Mouse (Mus musculus) frontal cortex, postnatal 36 days (tissue): ENCODE results near the gene Rinl.

Experiments
- DNase-seq, 2 experiments: peaks; one replicate each; pipeline ENCODE4 v3.0.0; 2022; ENCODE audit warnings: low spot score in 2 of 2

Gene Rinl

DNA sequence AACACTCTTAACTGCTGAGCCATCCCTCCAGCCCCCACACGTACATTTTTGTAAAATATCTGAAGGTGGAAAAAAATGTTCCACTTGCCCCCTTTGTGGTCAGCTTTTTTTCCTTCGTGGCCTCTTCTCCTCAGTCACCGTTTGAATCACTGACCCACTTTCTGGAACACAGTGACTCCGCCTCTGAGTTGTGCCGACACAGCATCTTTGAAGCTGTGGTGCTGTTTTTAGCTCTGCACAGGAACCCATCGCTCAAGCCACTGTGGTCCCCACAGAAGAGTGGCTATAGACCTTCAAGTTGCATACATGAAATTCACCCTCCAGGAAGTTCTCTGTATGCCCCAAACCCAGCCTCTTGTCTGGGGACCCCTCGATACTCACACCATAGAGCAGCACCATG is 7.9 kb upstream of the Rinl start:
- peak; percentile 45 to 49 for DNase-seq

DNA sequence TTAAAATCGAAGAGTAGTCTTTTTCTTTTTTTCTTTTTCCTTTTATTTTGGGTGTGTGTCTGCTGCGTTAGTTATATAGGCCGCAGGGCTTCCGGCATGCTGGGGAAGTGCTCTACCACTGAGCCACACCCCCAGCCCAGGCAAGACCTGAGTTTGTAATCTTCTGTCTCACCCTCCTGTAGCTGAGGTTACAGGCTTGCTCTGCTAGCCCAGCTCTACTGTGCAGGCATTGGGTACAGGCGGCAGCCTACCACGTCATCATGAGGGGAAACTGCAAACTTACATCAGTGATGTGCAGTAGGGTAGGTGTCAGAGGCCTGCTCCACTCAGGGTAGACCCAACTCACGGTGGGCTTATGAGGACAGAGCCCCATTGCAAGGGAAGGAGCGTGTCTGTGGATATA is 7.5 kb upstream of the Rinl start:
- no peak for DNase-seq

DNA sequence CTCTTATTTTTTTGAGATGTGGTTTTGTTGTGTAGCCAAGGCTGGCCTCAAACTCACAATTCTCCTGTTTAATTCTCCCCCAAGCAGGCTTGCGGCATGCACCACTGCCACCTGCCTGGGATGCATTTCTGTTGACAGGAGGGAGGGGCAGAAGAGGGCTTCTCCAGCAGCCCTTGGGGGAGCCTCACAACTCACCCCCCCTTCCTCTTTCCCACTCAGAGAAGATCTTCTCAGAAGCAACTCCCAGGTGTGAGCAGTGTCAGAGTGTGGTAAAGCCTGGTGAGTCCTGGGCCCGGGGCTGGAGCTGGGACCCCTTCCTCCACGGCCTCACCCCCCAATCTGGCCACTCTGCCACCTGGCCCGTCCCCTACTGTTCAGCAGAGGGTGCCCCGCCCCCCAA is 3.6 kb upstream of the Rinl start:
- no peak for DNase-seq

- DNase-seq: no peak
Measured at GRCm38 (mm10) chr7:28787884-28788283, 885 bp upstream of the Rinl start.

- no peak for DNase-seq
Measured at GRCm38 (mm10) chr7:28789235-28789634, 466 bp downstream of the Rinl start.

DNA sequence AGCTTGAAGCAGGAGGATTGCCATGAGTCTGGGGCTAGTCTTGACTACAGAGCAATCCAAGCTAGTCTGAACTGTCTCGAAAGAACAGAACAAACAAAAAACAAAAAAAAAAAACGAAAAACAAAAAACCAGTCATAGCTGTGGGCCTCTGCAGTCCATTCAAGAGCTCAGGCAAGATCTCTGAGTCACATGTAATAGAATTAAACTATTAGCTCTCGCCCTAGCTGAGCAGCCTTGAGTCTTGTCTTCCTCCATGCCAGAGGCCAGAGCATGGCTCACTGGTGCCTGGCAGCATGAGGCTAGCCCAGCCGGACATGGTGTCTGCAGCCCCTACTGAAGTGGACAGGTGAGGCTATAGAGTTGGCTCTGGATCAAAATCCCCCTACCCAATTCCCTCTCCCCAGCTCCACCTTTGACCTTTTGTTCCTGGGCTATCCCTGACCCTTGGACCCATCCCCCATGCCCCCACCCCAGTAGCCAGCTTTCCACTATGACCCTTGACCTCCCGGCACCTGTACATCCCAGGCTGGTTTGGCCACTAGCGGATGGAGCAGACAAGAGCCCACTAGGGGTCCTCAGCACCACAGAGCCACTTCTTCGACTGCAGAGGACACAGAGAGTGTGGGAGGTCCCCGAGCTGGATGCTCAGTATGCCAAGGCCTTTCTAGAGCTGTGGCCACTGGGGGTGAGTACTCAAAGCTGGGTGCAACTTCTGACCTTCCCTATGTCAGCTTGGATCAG is 1.5 kb downstream of the Rinl start:
- DNase-seq: no peak

- no peak for DNase-seq
Measured at GRCm38 (mm10) chr7:28791706-28792105, 2.9 kb downstream of the Rinl start.

DNA sequence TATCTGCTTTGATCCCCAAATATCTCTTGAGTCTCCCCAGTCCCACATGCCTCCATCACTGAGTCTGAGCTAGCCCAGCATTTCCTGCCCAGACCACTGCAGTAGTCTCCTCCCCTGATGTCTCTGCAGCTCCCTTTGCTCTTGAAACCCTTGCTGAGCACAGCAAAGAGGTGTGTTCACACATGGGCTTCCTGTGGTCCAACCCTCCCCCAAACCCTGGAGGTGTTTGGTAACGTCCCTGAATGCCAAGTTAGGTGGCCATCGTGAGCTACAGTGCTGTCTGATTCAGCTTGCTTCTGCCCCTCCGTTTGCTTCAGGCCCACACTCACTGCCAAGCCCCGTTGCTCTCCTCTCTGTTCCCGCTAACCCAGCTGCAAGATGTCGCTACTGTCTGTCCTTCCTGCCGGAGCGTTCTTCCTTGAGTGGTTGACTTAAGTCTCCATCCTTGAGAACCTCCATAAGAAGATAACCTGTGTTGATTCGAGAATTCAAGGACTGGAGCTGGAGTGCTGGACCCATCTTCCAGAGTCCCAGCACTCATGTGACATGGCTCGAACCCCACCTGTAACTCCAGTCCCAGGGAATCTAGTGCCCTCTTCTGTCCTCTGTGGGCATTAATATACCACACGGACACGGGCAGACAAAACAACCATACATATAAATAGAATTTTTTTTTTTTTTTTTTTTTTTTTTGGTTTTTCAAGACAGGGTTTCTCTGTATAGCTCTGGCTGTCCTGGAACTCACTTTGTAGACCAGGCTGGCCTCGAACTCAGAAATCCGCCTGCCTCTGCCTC is 3.8 kb downstream of the Rinl start:
- no peak for DNase-seq

- no peak for DNase-seq
Measured at GRCm38 (mm10) chr7:28793834-28794233, 5.1 kb downstream of the Rinl start.

- DNase-seq: no peak
Measured at GRCm38 (mm10) chr7:28794496-28794895, 5.7 kb downstream of the Rinl start.

- no peak for DNase-seq
Measured at GRCm38 (mm10) chr7:28795832-28796231, 7.1 kb downstream of the Rinl start.

DNA sequence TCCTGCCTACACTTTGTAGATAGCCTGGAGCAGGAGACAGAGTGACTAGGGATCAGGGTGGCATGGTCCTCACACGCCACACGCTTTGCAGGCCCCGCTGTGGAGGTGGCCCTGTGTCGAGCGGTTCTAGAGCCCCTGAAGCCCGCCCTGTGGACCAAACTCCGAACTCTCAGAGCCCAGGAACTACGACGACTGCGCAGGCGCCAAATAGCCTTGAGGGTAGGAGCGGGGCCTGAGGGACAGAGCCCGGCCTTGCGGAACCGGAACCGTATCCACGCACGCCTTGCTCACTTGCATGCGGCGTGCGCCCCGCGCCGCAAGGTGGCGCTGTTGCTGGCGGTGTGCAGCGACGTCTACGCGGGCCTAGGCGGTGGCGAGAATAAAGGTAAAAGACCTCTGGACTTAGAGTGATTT is 7.8 kb downstream of the Rinl start:
- DNase-seq: peak; percentile 66 to 77

GRCm38 (mm10) chr7:28799994-28800393 is 11.2 kb downstream of the Rinl start:
- DNase-seq: no peak

DNA sequence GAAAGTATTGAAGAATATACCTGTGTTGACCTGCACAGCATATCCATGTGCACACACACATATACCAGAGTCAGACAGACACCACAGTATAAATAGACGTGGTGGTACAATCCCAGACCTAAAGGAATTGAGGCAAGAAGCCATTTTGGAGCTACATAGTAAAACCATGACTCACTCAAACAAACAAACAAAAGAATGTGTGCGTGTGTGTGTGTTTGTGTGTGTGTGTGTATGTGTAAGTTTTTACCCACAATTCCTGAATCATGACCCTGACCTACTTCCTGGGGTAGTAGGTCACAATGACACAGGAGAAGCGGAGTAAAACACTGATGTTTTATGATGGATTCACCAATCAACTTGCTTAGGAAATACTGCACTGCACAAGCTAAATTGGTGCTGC is 12.7 kb downstream of the Rinl start:
- no peak for DNase-seq

DNA sequence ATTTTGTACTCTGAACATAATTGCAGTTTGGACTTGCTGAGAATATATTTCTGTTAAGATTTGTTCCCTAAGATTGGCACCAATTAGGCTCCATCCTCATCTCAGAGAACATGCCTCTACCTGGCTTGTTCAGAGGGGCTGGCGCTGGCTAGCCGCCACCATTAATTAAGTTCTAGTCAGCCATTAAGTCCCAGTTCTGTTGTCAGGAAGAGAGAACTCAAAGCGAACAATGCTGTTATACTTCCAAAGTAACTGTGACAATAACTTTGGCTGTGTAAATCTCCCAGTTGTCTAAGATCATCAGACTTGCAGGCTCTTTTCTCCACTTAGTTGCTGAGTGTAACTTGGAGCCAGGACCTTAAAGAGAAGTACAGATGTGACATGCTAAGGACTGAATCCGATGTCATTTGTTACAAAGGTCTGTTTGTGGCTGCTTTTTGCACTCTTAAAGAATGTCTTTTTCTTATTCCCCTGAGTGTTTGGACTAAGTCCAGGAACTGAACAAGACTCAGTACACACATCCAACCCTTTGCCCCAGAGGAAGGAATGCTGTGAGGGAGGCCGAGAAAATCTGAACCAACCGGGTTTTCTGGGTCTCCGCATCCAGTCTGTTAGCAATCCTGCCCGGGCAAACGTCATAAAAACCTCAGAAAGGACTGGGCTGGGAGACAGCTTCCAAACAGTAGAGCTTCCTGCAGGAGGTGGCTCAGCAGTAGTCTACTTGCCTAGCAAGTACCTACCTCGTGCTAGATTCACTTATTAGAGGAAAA is 13.3 kb downstream of the Rinl start:
- DNase-seq: no peak

GRCm38 (mm10) chr7:28802846-28803588 is 14.2 kb downstream of the Rinl start:
- DNase-seq: no peak

- no peak for DNase-seq
Measured at GRCm38 (mm10) chr7:28803756-28804155, 15.0 kb downstream of the Rinl start.

DNA sequence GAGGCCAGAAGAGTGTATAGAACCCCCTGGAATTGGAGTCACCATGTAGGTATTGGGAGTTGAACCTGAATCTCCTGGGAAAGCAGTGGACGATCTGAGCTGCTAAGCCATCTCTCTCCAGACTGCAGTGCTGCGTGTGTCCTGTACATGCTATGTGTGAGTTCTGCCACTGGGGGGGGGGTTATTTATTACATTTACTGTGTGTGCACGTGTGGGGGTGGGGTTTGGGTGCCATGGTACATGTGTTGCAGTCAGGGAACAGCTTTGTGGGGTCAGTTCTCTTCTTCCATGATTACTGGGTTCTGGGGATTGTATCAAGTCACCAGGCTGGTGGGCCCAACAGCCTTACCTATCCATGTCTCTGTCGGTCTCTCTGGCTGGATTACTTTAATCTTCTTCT is 18.1 kb downstream of the Rinl start:
- no peak for DNase-seq

DNA sequence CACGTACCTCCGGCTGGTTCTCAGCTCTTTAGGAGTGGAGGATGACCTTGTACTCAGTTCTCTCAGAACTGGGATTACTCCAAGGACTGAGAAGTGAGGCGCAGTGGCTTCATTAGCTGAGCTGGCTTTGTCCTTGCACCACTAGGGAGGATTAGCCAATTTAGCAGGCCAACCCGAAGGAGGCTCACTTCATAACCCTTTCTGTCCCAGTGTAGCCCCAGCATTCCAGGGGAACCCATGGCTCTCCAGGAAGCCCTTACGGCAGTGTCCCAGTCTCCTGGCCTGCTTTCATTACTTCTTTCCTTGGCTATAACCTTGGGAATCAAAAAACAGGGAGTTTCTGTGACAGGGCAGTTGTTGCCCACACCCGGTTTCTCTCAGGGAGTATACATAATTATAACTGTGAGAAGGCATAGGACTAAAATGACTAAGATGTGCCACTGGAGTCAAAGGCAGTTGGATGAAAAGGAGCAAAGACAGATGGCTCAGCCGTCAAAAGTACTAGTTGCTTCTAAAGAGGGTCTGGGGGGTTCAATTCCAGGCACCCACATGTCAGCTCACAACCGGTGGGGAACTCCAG is 19.0 kb downstream of the Rinl start:
- DNase-seq: no peak

GRCm38 (mm10) chr7:28808221-28808941 is 19.6 kb downstream of the Rinl start, which contains the start of gene Hnrnpl:
Gene Hnrnpl (plus strand): TSS chr7:28808541.
- DNase-seq: no peak

DNA sequence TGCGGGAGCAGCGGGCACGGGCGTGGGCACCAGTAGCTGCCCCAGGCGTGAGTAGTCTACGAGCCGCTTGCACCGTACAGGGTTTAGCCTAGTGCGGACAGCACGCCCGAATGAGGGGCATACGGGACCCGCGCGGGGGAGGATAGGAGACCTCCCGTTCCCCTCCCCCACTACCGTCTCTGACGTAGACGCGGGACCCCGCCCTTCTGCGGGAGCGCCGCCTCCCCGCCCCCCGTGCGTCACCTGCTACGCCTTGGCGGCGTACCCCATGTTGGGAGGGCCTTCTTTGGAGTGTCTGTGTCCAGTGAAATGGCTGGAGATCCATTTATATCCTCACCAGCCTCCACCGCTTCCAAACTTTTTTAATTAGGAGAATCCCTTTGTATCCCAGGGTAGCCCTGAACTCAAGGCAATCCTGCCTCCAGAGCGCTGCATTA is 20.2 kb downstream of the Rinl start:
- peak; percentile 95 for DNase-seq
